Mouse (Mus musculus) MEL (cell line): ENCODE measurements at regions not wholly inside any gene's neighbourhood (a gene's known extent, or its start where the extent isn't known, plus 50 kb on each side); places are given as distances from the start of the nearest gene placed in this dataset.

Experiments used
- DNase-seq: peaks from one replicate; pipeline ENCODE4 v3.0.0; 2011; ENCODE audit warnings: low read depth, low spot score
- H3K27ac ChIP-seq: 2 replicates; pipeline ENCODE4 v1.5.1; 2012; ENCODE audit warnings: low read depth, mild to moderate bottlenecking, control low read depth, low read length, moderate library complexity; ENCODE audit not compliant: control insufficient read depth
- H3K27me3 ChIP-seq, 2 experiments: fragments of 150-350 bp in 1 of 2; sonication (generic) in 1 of 2; 2 replicates each; pipeline ENCODE4 v1.6.1; 2012; ENCODE audit warnings: low read length in 2 of 2, mild to moderate bottlenecking in 2 of 2, improper control_type of control experiment in 1 of 2, moderate library complexity in 1 of 2; ENCODE audit not compliant: insufficient read depth in 2 of 2, control insufficient read depth in 1 of 2
- H3K36me3 ChIP-seq, 2 experiments: 2 replicates each; pipeline ENCODE4 v1.6.1; 2012 to 2014; ENCODE audit warnings: low read length in 2 of 2, improper control_type of control experiment in 1 of 2, inconsistent platforms in 1 of 2, mild to moderate bottlenecking in 1 of 2; ENCODE audit not compliant: insufficient read depth in 2 of 2, control insufficient read depth in 1 of 2
- H3K4me1 ChIP-seq, 2 experiments: fragments of 150-350 bp in 1 of 2; sonication (generic) in 1 of 2; 2 replicates each; pipeline ENCODE4 v1.6.1; 2012; ENCODE audit warnings: low read length in 2 of 2, improper control_type of control experiment in 1 of 2, mild to moderate bottlenecking in 1 of 2; ENCODE audit not compliant: insufficient read depth in 2 of 2, control insufficient read depth in 1 of 2
- H3K4me3 ChIP-seq, 2 experiments: fragments of 150-350 bp in 1 of 2; sonication (generic) in 1 of 2; 2 replicates each; pipeline ENCODE4 v1.5.1; 2012; ENCODE audit warnings: low read depth in 2 of 2, low read length in 2 of 2, mild to moderate bottlenecking in 2 of 2, moderate library complexity in 2 of 2, control low read depth in 1 of 2, improper control_type of control experiment in 1 of 2; ENCODE audit not compliant: control insufficient read depth in 1 of 2, insufficient read depth in 1 of 2
- H3K79me2 ChIP-seq: 2 replicates; pipeline ENCODE4 v1.6.1; 2012; ENCODE audit warnings: mild to moderate bottlenecking, low read length, moderate library complexity; ENCODE audit not compliant: control insufficient read depth, poor library complexity, insufficient read depth
- H3K9ac ChIP-seq: 2 replicates; pipeline ENCODE4 v1.6.1; 2012; ENCODE audit warnings: low read depth, mild to moderate bottlenecking, control low read depth, low read length, moderate library complexity; ENCODE audit not compliant: control insufficient read depth, poor library complexity, severe bottlenecking
- H3K9me3 ChIP-seq: fragments of 150-350 bp; sonication (generic); replicated peaks from 2 replicates; pipeline ENCODE4 v1.6.1; 2012; ENCODE audit warnings: mild to moderate bottlenecking, low read length, improper control_type of control experiment, moderate library complexity; ENCODE audit not compliant: insufficient read depth
- CHD2 ChIP-seq: IDR thresholded peaks from 2 replicates; pipeline ENCODE4 v1.6.1; 2011; ENCODE audit warnings: low read length, improper control_type of control experiment
- E2F4 ChIP-seq: IDR thresholded peaks from 2 replicates; pipeline ENCODE4 v1.6.1; 2011; ENCODE audit warnings: low read depth, low read length, improper control_type of control experiment, borderline replicate concordance
- ELF1 ChIP-seq: IDR thresholded peaks from 2 replicates; pipeline ENCODE4 v1.6.1; 2014; ENCODE audit warnings: low read depth, mild to moderate bottlenecking, inconsistent platforms, low read length, improper control_type of control experiment, moderate library complexity
- EP300 ChIP-seq, 2 experiments: IDR thresholded peaks; 2 replicates each; pipeline ENCODE4 v1.6.1; 2011; ENCODE audit warnings: improper control_type of control experiment in 2 of 2, low read length in 2 of 2, low read depth in 1 of 2, mild to moderate bottlenecking in 1 of 2
- GABPA ChIP-seq: IDR thresholded peaks from 2 replicates; pipeline ENCODE4 v1.6.1; 2012; ENCODE audit warnings: low read depth, mild to moderate bottlenecking, inconsistent platforms, low read length, improper control_type of control experiment, moderate library complexity
- GATA1 ChIP-seq: IDR thresholded peaks from 2 replicates; pipeline ENCODE4 v1.6.1; 2011; ENCODE audit warnings: low read depth, low read length, improper control_type of control experiment
- HCFC1 ChIP-seq: IDR thresholded peaks from 2 replicates; pipeline ENCODE4 v1.6.1; 2012; ENCODE audit warnings: low read depth, mild to moderate bottlenecking, inconsistent platforms, low read length, improper control_type of control experiment, moderate library complexity
- JUND ChIP-seq: IDR thresholded peaks from 2 replicates; pipeline ENCODE4 v1.6.1; 2011; ENCODE audit warnings: low read depth, mild to moderate bottlenecking, improper control_type of control experiment, low read length
- KAT2A ChIP-seq: conservative IDR thresholded peaks from 2 replicates; pipeline ENCODE4 v1.6.1; 2012; ENCODE audit warnings: low read depth, low read length, improper control_type of control experiment, inconsistent platforms
- MAFK ChIP-seq: IDR thresholded peaks from 2 replicates; pipeline ENCODE4 v1.6.1; 2011; ENCODE audit warnings: low read depth, mild to moderate bottlenecking, low read length, improper control_type of control experiment, borderline replicate concordance
- MAX ChIP-seq: IDR thresholded peaks from 2 replicates; pipeline ENCODE4 v1.6.1; 2011; ENCODE audit warnings: low read length, improper control_type of control experiment
- MEF2A ChIP-seq: IDR thresholded peaks from 2 replicates; pipeline ENCODE4 v1.6.1; 2014; ENCODE audit warnings: low read depth, mild to moderate bottlenecking, inconsistent platforms, low read length, improper control_type of control experiment; ENCODE audit not compliant: poor library complexity, insufficient replicate concordance, severe bottlenecking; ENCODE audit errors: extremely low read depth
- MYB ChIP-seq: IDR thresholded peaks from 2 replicates; pipeline ENCODE4 v1.6.1; 2011; ENCODE audit warnings: mild to moderate bottlenecking, low read depth, low read length, improper control_type of control experiment
- MYC ChIP-seq: IDR thresholded peaks from 2 replicates; pipeline ENCODE4 v1.6.1; 2011; ENCODE audit warnings: low read depth, mild to moderate bottlenecking, low read length, improper control_type of control experiment, moderate library complexity
- NELFE ChIP-seq: IDR thresholded peaks from 2 replicates; pipeline ENCODE4 v1.6.1; 2011; ENCODE audit warnings: low read depth, low read length, improper control_type of control experiment
- NRF1 ChIP-seq: IDR thresholded peaks from 2 replicates; pipeline ENCODE4 v1.6.1; 2014; ENCODE audit warnings: low read depth, mild to moderate bottlenecking, inconsistent platforms, low read length, improper control_type of control experiment, moderate library complexity; ENCODE audit not compliant: poor library complexity, insufficient read depth, severe bottlenecking
- POLR2A ChIP-seq, 2 experiments: IDR thresholded peaks; 2 replicates each; pipeline ENCODE4 v1.6.1; 2011 to 2012; ENCODE audit warnings: low read length in 2 of 2, mild to moderate bottlenecking in 2 of 2, control low read depth in 1 of 2, improper control_type of control experiment in 1 of 2, low read depth in 1 of 2, moderate library complexity in 1 of 2; ENCODE audit not compliant: control insufficient read depth in 1 of 2, insufficient read depth in 1 of 2, poor library complexity in 1 of 2
- POLR2AphosphoS5 ChIP-seq: IDR thresholded peaks from 2 replicates; pipeline ENCODE4 v1.6.1; 2012; ENCODE audit warnings: low read depth, borderline replicate concordance, mild to moderate bottlenecking, inconsistent platforms, low read length, moderate library complexity, mixed read lengths
- RCOR1 ChIP-seq: IDR thresholded peaks from 2 replicates; pipeline ENCODE4 v1.6.1; 2012; ENCODE audit warnings: low read depth, mild to moderate bottlenecking, inconsistent platforms, low read length, improper control_type of control experiment
- SIN3A ChIP-seq: IDR thresholded peaks from 2 replicates; pipeline ENCODE4 v1.6.1; 2012; ENCODE audit warnings: low read length, improper control_type of control experiment, inconsistent platforms
- SMC3 ChIP-seq: IDR thresholded peaks from 2 replicates; pipeline ENCODE4 v1.6.1; 2011; ENCODE audit warnings: low read depth, low read length, improper control_type of control experiment
- TAL1 ChIP-seq: IDR thresholded peaks from 2 replicates; pipeline ENCODE4 v1.6.1; 2012; ENCODE audit warnings: mild to moderate bottlenecking, inconsistent platforms, low read length, moderate library complexity, mixed read lengths
- TCF12 ChIP-seq: IDR thresholded peaks from 2 replicates; pipeline ENCODE4 v1.6.1; 2014; ENCODE audit warnings: low read depth, mild to moderate bottlenecking, inconsistent platforms, low read length, improper control_type of control experiment, moderate library complexity
- UBTF ChIP-seq: IDR thresholded peaks from 2 replicates; pipeline ENCODE4 v1.6.1; 2012; ENCODE audit warnings: low read depth, mild to moderate bottlenecking, inconsistent platforms, low read length, improper control_type of control experiment, moderate library complexity, borderline replicate concordance; ENCODE audit not compliant: insufficient read depth
- USF1 ChIP-seq: IDR thresholded peaks from 2 replicates; pipeline ENCODE4 v1.6.1; 2014; ENCODE audit warnings: low read depth, mild to moderate bottlenecking, inconsistent platforms, low read length, improper control_type of control experiment, moderate library complexity
- USF2 ChIP-seq, 2 experiments: IDR thresholded peaks; 2 replicates each; pipeline ENCODE4 v1.6.1; 2011 to 2012; ENCODE audit warnings: improper control_type of control experiment in 2 of 2, low read length in 2 of 2, borderline replicate concordance in 1 of 2, inconsistent platforms in 1 of 2, low read depth in 1 of 2, mild to moderate bottlenecking in 1 of 2; ENCODE audit not compliant: insufficient read depth in 1 of 2
- ZC3H11A ChIP-seq: IDR thresholded peaks from 2 replicates; pipeline ENCODE4 v1.6.1; 2012; ENCODE audit warnings: low read depth, mild to moderate bottlenecking, inconsistent platforms, low read length, improper control_type of control experiment
- ZKSCAN1 ChIP-seq: IDR thresholded peaks from 2 replicates; pipeline ENCODE4 v1.6.1; 2012; ENCODE audit warnings: low read depth, mild to moderate bottlenecking, inconsistent platforms, low read length, improper control_type of control experiment, moderate library complexity
- ZMIZ1 ChIP-seq: IDR thresholded peaks from 2 replicates; pipeline ENCODE4 v1.6.1; 2012; ENCODE audit warnings: low read depth, mild to moderate bottlenecking, inconsistent platforms, low read length, improper control_type of control experiment, moderate library complexity
- ZNF384 ChIP-seq: IDR thresholded peaks from 2 replicates; pipeline ENCODE4 v1.6.1; 2012; ENCODE audit warnings: low read depth, mild to moderate bottlenecking, inconsistent platforms, low read length, improper control_type of control experiment

- no peak for DNase-seq
- Histone ChIP-seq H3K36me3 (no peaks in the 10 kb centered on the region), H3K9me3 (no peaks in the 10 kb centered on the region), H3K27me3 (no peaks in the 10 kb centered on the region), H3K9ac (no peak overlapping the region), H3K79me2 (no peaks in the 10 kb centered on the region), H3K4me3 (no peak overlapping the region), H3K27ac (no peak overlapping the region), H3K4me1 (no peaks in the 10 kb centered on the region)
- TF ChIP-seq GATA1 (no peak), POLR2A (IDR thresholded peaks at IDR 0.05; ENCODE audit: control insufficient read depth in 1 of 2, insufficient read depth in 1 of 2, low read depth in 1 of 2, low read length in 2 of 2, poor library complexity in 1 of 2) (no peak), GABPA (no peak), USF1 (no peak), SMC3 (no peak), MEF2A (no peak), MYB (no peak), CHD2 (no peak), ZKSCAN1 (no peak), ELF1 (no peak), MYC (no peak), KAT2A (no peak), SIN3A (no peak), NELFE (no peak), E2F4 (no peak), MAFK (no peak), MAX (no peak), NRF1 (no peak), ZMIZ1 (no peak)
These were observed 150.7 kb downstream of the Klhl25 start for GRCm38 (mm10) chr7:75998853-75999252.

DNA sequence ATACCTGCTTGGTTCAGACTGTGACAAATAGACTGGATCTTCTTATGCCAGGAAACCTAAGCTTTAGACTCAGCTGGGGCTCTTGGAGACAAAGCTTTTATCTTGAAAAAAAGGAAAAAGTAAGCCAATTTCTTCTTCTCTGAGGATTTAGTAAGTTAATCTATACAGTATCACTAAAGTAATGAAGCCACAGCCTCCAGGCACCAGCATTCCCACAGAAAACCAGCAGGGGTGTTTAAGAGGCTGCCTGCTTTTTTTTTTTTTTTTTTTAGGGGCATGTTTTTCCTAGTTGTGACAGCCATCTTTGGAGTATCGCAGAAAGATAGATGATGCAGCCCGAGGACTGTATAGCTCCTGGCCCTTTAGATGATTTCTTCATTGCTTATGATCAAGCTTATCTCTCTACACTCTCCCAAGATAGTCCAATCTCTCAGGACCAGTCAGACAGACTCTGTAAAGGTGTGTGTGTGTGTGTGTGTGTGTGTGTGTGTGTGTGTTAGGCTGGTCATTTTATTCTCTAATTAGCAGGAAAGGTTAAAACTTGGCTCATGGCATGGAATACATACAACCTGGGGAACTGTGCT lies 151.3 kb downstream of the Klhl25 start:
- TF ChIP-seq SIN3A (no peak), POLR2A (IDR thresholded peaks at IDR 0.05; ENCODE audit: control insufficient read depth in 1 of 2, insufficient read depth in 1 of 2, low read depth in 1 of 2, low read length in 2 of 2, poor library complexity in 1 of 2) (no peak), UBTF (no peak), TCF12 (no peak), MAX (no peak), TAL1 (no peak), EP300 (IDR thresholded peaks at IDR 0.05; ENCODE audit: low read depth in 1 of 2, low read length in 2 of 2) (no peak), ZNF384 (no peak), MYB (no peak), MAFK (no peak), USF2 (IDR thresholded peaks at IDR 0.05; ENCODE audit: borderline replicate concordance in 1 of 2, insufficient read depth in 1 of 2, low read depth in 1 of 2, low read length in 2 of 2) (no peak), NRF1 (no peak), ZC3H11A (no peak), RCOR1 (no peak), POLR2AphosphoS5 (no peak), JUND (no peak), HCFC1 (no peak), KAT2A (no peak)
- H3K4me1 ChIP-seq: no peaks in the 10 kb centered on the region
- H3K27ac ChIP-seq: no peak overlapping the region
- no peak for DNase-seq
- H3K4me3 ChIP-seq: no peak overlapping the region
- H3K9me3 ChIP-seq: no peaks in the 10 kb centered on the region
- no peak overlapping the region for H3K9ac ChIP-seq
- H3K27me3 ChIP-seq: no peaks in the 10 kb centered on the region
- no peaks in the 10 kb centered on the region for H3K36me3 ChIP-seq
- H3K79me2 ChIP-seq: no peaks in the 10 kb centered on the region
